Mouse (Mus musculus) CH12.LX (cell line): ENCODE data around the gene Slc38a10. TPM values are rescaled to one million over a fixed set of nuclear protein-coding genes. Genes with fewer than 3 reads are reported as not detected.

Source experiments
- DNase-seq: peaks from one replicate; pipeline ENCODE4 v3.0.0-alpha.2; 2013; ENCODE audit errors: extremely low read depth
- H3K27ac ChIP-seq: 2 replicates; pipeline ENCODE4 v1.5.1; 2012; ENCODE audit warnings: low read depth, mild to moderate bottlenecking, control low read depth, moderate library complexity; ENCODE audit not compliant: insufficient read depth
- H3K27me3 ChIP-seq: replicated peaks from 2 replicates; pipeline ENCODE3; 2012; ENCODE audit warnings: inconsistent platforms
- H3K36me3 ChIP-seq, 2 experiments: replicated peaks in 1 of 2; 2 replicates each; pipeline versions ENCODE3 to v1.6.1; 2012; ENCODE audit warnings: inconsistent platforms in 1 of 2, low read length in 1 of 2, mild to moderate bottlenecking in 1 of 2, mixed read lengths in 1 of 2, moderate library complexity in 1 of 2; ENCODE audit not compliant: control insufficient read depth in 1 of 2, insufficient read depth in 1 of 2
- H3K4me1 ChIP-seq, 2 experiments: 2 replicates each; pipeline ENCODE4 v1.6.1; 2012; ENCODE audit warnings: inconsistent platforms in 1 of 2, moderate library complexity in 1 of 2; ENCODE audit not compliant: insufficient read depth in 2 of 2, control insufficient read depth in 1 of 2
- H3K4me2 ChIP-seq: 2 replicates; pipeline ENCODE4 v1.6.1; 2012; ENCODE audit warnings: low read depth, mild to moderate bottlenecking, control low read depth; ENCODE audit not compliant: poor library complexity, insufficient read depth, severe bottlenecking
- H3K4me3 ChIP-seq, 3 experiments: fragments of 150-350 bp in 1 of 3; sonication (generic) in 1 of 3; replicated peaks in 1 of 3; 2 replicates each; pipeline versions ENCODE3 to v1.5.1; 2011 to 2012; ENCODE audit warnings: low read depth in 2 of 3, low read length in 2 of 3, mild to moderate bottlenecking in 2 of 3, moderate library complexity in 2 of 3, control low read depth in 1 of 3, improper control_type of control experiment in 1 of 3, inconsistent platforms in 1 of 3, mixed read lengths in 1 of 3; ENCODE audit not compliant: poor library complexity in 1 of 3
- H3K79me2 ChIP-seq: replicated peaks from 2 replicates; pipeline ENCODE4 v1.6.1; 2012; ENCODE audit warnings: mild to moderate bottlenecking, moderate library complexity; ENCODE audit not compliant: control insufficient read depth, poor library complexity, insufficient read depth, severe bottlenecking; ENCODE audit errors: extremely low read depth
- H3K9ac ChIP-seq: 2 replicates; pipeline ENCODE4 v1.6.1; 2012; ENCODE audit warnings: low read depth, mild to moderate bottlenecking, control low read depth, moderate library complexity; ENCODE audit not compliant: insufficient read depth
- H3K9me3 ChIP-seq: replicated peaks from 2 replicates; pipeline ENCODE3; 2012; ENCODE audit warnings: low read length, inconsistent platforms, mixed read lengths
- CHD2 ChIP-seq: IDR thresholded peaks from 2 replicates; pipeline ENCODE4 v1.6.1; 2011; ENCODE audit warnings: low read length, improper control_type of control experiment
- CTCF ChIP-seq, 2 experiments: IDR thresholded peaks in 1 of 2; conservative IDR thresholded peaks in 1 of 2; 2 replicates each; pipeline ENCODE4 v1.5.1; 2011 to 2012; ENCODE audit warnings: low read depth in 2 of 2, low read length in 2 of 2, improper control_type of control experiment in 1 of 2, inconsistent platforms in 1 of 2, mild to moderate bottlenecking in 1 of 2, moderate library complexity in 1 of 2
- JUN ChIP-seq: IDR thresholded peaks from 2 replicates; pipeline ENCODE4 v1.6.1; 2011; ENCODE audit warnings: low read depth, mild to moderate bottlenecking, low read length, improper control_type of control experiment, moderate library complexity; ENCODE audit not compliant: insufficient read depth
- MAFK ChIP-seq: IDR thresholded peaks from 2 replicates; pipeline ENCODE4 v1.6.1; 2011; ENCODE audit warnings: low read length, improper control_type of control experiment; ENCODE audit not compliant: insufficient replicate concordance
- NELFE ChIP-seq: IDR thresholded peaks from 2 replicates; pipeline ENCODE4 v1.6.1; 2011; ENCODE audit warnings: low read depth, low read length, improper control_type of control experiment
- NRF1 ChIP-seq: IDR thresholded peaks from 2 replicates; pipeline ENCODE4 v1.6.1; 2014; ENCODE audit warnings: low read depth, mild to moderate bottlenecking, inconsistent platforms, low read length, improper control_type of control experiment, moderate library complexity
- PAX5 ChIP-seq: IDR thresholded peaks from 2 replicates; pipeline ENCODE4 v1.6.1; 2012; ENCODE audit warnings: low read length, inconsistent platforms, mixed read lengths
- POLR2A ChIP-seq: IDR thresholded peaks from 2 replicates; pipeline ENCODE4 v1.6.1; 2011; ENCODE audit warnings: low read depth, mild to moderate bottlenecking, improper control_type of control experiment, low read length
- RCOR1 ChIP-seq: conservative IDR thresholded peaks from 2 replicates; pipeline ENCODE4 v1.6.1; 2012; ENCODE audit warnings: low read depth, mild to moderate bottlenecking, inconsistent platforms, low read length, improper control_type of control experiment
- SMC3 ChIP-seq: IDR thresholded peaks from 2 replicates; pipeline ENCODE4 v1.6.1; 2011; ENCODE audit warnings: low read depth, low read length, improper control_type of control experiment
- TBP ChIP-seq: conservative IDR thresholded peaks from 2 replicates; pipeline ENCODE4 v1.6.1; 2011; ENCODE audit warnings: low read depth, low read length, improper control_type of control experiment
- TCF12 ChIP-seq: IDR thresholded peaks from 2 replicates; pipeline ENCODE4 v1.6.1; 2014; ENCODE audit warnings: low read depth, mild to moderate bottlenecking, inconsistent platforms, low read length, improper control_type of control experiment
- UBTF ChIP-seq: IDR thresholded peaks from 2 replicates; pipeline ENCODE4 v1.6.1; 2012; ENCODE audit warnings: low read depth, mild to moderate bottlenecking, inconsistent platforms, low read length, improper control_type of control experiment, moderate library complexity
- USF2 ChIP-seq: conservative IDR thresholded peaks from 2 replicates; pipeline ENCODE4 v1.6.1; 2011; ENCODE audit warnings: low read depth, low read length, improper control_type of control experiment
- ZKSCAN1 ChIP-seq: IDR thresholded peaks from 2 replicates; pipeline ENCODE4 v1.6.1; 2012; ENCODE audit warnings: low read depth, inconsistent platforms, low read length, improper control_type of control experiment, borderline replicate concordance
- dilution Hi-C: fragments of 300-500 bp; cut with MboI; formaldehyde crosslinking; loops from 2 replicates; pipeline ENCODE4 v1.14.3; 2020; ENCODE audit warnings: low sequenced_read_pairs; ENCODE audit not compliant: extremely low pct_unique_long_range_greater_than_20kb, extremely low pct_ligation_motif_present
- in situ Hi-C: fragments of 300-500 bp; cut with MboI; formaldehyde crosslinking; loops from 3 replicates; pipeline ENCODE4 v1.14.3; 2019; ENCODE audit warnings: low sequenced_read_pairs, low pct_ligation_motif_present, low pct_unique_long_range_greater_than_20kb, mixed read lengths
- polyA plus RNA-seq: library from polyadenylated mRNA; unstranded; fragments of >175 nt; gene quantifications from 2 replicates; pipeline ENCODE4 v1.2.1, GENCODE M21; 2012; ENCODE audit warnings: low read depth; ENCODE audit not compliant: insufficient read length
- total RNA-seq, 2 experiments: library from RNA; depleted of rRNA; stranded (reverse); fragments of 300-350 nt in 1 of 2; fragments of >200 nt in 1 of 2; gene quantifications; 2 replicates each; pipeline ENCODE4 v1.2.3; 2012 to 2014

The Slc38a10 gene
- total and polyA plus RNA-seq, 3 experiments = 47.1 to 97.6 (median 75.6) TPM

- Histone ChIP-seq H3K9me3 (no peaks in the 10 kb centered on the region), H3K27ac (no peak overlapping the region), H3K27me3 (no peaks in the 10 kb centered on the region), H3K4me1 (peaks cover 0 to 36% of the 10 kb centered on the region in 2 experiments; a peak in 3 of 4 replicates), H3K79me2 (no peaks in the 10 kb centered on the region), H3K9ac (no peak overlapping the region), H3K36me3 (peaks cover 28 to 79% of the 10 kb centered on the region in 2 experiments), H3K4me3 (no peak overlapping the region), H3K4me2 (no peak overlapping the region)
- no peak for DNase-seq
- in situ Hi-C loops = no loop called here
- TF ChIP-seq RCOR1 = no peak
- TF ChIP-seq NELFE = no peak
- no peak for TF ChIP-seq CHD2
- TF ChIP-seq POLR2A = no peak
- TF ChIP-seq SMC3 = peak; percentile 33
- TF ChIP-seq CTCF (conservative IDR thresholded peaks at IDR 0.05 in 1 of 2, IDR thresholded peaks at IDR 0.05 in 1 of 2; ENCODE audit: low read depth in 2 of 2, low read length in 2 of 2) = peak in 1 of 2 experiments; percentile 58; a peak in 2 of 4 replicates
- no peak for TF ChIP-seq UBTF
- TF ChIP-seq JUN = no peak
- no peak for TF ChIP-seq USF2
- TF ChIP-seq TBP = no peak
- TF ChIP-seq TCF12 = no peak
- no peak for TF ChIP-seq PAX5
- no peak for TF ChIP-seq ZKSCAN1
- TF ChIP-seq NRF1 = no peak
- dilution Hi-C loops = no loop called here
These were observed 78.0 kb downstream of the Slc38a10 start for GRCm38 (mm10) chr11:120072986-120073647.

- H3K79me2 ChIP-seq = no peaks in the 10 kb centered on the region
- in situ Hi-C loops (no loop called here), dilution Hi-C loops (no loop called here)
- no peaks in the 10 kb centered on the region for H3K9me3 ChIP-seq
- no peak overlapping the region for H3K9ac ChIP-seq
- H3K4me2 ChIP-seq = no peak overlapping the region
- H3K27ac ChIP-seq = no peak overlapping the region
- no peak for DNase-seq
- no peak overlapping the region for H3K4me3 ChIP-seq
- TF ChIP-seq SMC3 = no peak
- TF ChIP-seq MAFK = no peak
- TF ChIP-seq JUN = no peak
- peaks cover 31 to 85% of the 10 kb centered on the region in 2 experiments for H3K36me3 ChIP-seq
- no peaks in the 10 kb centered on the region for H3K27me3 ChIP-seq
- H3K4me1 ChIP-seq = peaks cover 0 to 32% of the 10 kb centered on the region in 2 experiments; a peak in 3 of 4 replicates
These were observed 79.3 kb downstream of the Slc38a10 start for GRCm38 (mm10) chr11:120071731-120072320.
